Mouse (Mus musculus) heart, postnatal 14 days (tissue): ENCODE results near the gene Slc5a6. TPM values are rescaled to one million over a fixed set of nuclear protein-coding genes. Genes with fewer than 3 reads are reported as not detected.

Experiments
- DNase-seq, 2 experiments: peaks; one replicate each; pipeline ENCODE4 v3.0.0; 2021 to 2022
- intact Hi-C: fragments of 180-260 bp; cut with DNase I; formaldehyde crosslinking; loops from one replicate; pipeline ENCODE4 v1.15.1; 2025
- total RNA-seq, 2 experiments: library from RNA; stranded (reverse); gene quantifications; 2 replicates each; pipeline ENCODE4 v1.2.3; 2021

Gene Slc5a6
- total RNA-seq, 2 experiments from 2014 or later, result 6.6 to 7.6 TPM

GRCm38 (mm10) chr5:31015913-31016312 lies 32.8 kb downstream of the Slc5a6 start:
- intact Hi-C loops, result no loop called here
- DNase-seq, result peak in 1 of 2 experiments; percentile 10

GRCm38 (mm10) chr5:31012737-31013136 lies 36.0 kb downstream of the Slc5a6 start:
- intact Hi-C loops, result no loop called here
- no peak for DNase-seq

GRCm38 (mm10) chr5:31004184-31004583 lies 44.5 kb downstream of the Slc5a6 start:
- peak; percentile 90 to 94 for DNase-seq
- intact Hi-C loops, result loop anchor here (1.0 to 5.0 kb wide), 3 partner anchors 74 to 297 kb away; no protein-coding TSS in a partner anchor

GRCm38 (mm10) chr5:31001560-31001959 lies 47.2 kb downstream of the Slc5a6 start:
- intact Hi-C loops, result loop anchor here (5.0 kb wide), 1 partner anchor 294 kb away; no protein-coding TSS in a partner anchor
- no peak for DNase-seq

DNA sequence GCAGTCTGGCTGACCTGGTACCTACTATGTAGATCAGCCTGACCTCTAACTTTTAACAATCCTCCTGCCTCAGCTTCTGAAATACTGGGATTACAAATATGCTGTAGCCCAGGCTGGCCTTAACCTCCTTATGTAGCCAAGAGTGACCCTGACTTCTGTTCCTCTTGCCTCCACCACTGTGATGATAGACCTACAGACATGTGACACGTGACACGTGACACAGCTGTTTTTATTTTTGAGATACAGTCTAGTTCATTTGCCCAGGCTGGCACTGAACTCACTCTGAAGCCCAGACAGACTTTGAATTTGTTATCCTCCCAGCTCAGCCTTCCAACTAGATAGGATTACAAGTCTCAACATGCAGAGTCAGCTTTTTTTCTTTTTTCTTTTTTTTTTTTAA lies 47.7 kb downstream of the Slc5a6 start:
- intact Hi-C loops, result loop anchor here (5.0 kb wide), 1 partner anchor 294 kb away; no protein-coding TSS in a partner anchor
- DNase-seq, result no peak

GRCm38 (mm10) chr5:31000122-31000521 lies 48.6 kb downstream of the Slc5a6 start:
- intact Hi-C loops, result loop anchor here (5.0 kb wide), 1 partner anchor 293 kb away; no protein-coding TSS in a partner anchor
- no peak for DNase-seq

- DNase-seq, result no peak
- intact Hi-C loops, result no loop called here
Observed at GRCm38 (mm10) chr5:30999324-30999723, 49.4 kb downstream of the Slc5a6 start.

DNA sequence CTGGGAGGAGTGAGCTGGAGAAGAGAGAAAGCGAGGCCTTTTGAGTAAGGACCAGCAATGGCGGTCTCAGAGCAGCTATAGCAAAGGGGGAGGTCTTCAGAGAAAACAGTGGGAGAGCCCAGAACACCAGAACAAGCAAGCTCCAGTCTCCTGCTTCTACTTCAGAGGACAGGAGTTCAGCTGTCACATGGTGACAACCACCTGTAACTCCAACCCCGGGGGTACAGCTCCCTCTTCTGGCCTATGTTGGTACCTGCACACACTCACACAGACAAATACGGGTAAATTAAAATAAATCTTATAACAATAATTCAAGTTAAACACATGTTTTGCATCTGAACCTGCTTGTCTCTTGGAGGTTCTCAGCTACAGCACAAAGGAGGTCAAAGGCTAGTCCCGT lies 50.4 kb downstream of the Slc5a6 start:
- intact Hi-C loops, result no loop called here
- DNase-seq, result peak; percentile 26 to 42

DNA sequence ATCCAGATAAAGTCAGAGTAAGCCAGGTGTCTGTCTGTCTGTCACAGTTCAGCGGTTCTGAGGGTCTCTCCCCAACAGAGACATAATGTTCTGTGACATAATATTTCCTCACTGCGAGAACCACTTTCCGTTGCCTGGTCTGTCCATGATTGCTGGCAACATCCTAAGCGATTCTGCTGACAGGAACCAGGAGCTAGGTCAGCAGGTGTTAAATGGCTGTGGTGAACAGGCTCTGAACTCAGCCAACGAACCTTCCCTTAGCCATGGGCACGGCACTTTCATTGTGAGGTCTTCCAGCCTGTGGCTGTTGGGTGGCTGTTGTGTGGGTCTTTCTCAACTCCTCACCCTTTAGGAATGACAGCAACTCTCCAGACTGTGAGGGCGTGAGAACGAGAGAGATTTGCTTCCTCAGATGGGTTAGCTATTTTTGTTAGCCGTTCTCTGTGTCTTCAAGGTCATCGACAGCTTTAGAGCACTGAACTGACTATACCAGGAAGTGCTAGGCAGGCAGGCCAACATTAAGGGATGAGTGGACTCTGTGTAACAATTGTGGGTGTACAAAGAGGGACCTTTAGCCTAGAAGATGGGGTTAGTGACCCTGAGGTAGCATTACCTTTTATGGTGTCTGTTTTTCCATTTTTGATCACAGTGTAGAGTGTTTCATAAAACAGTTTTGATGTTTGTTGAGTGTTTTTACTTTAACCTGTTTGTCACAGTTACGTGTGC lies 53.7 kb downstream of the Slc5a6 start:
- no peak for DNase-seq
- intact Hi-C loops, result loop anchor here (2.0 kb wide), 1 partner anchor 64 kb away; no protein-coding TSS in a partner anchor

DNA sequence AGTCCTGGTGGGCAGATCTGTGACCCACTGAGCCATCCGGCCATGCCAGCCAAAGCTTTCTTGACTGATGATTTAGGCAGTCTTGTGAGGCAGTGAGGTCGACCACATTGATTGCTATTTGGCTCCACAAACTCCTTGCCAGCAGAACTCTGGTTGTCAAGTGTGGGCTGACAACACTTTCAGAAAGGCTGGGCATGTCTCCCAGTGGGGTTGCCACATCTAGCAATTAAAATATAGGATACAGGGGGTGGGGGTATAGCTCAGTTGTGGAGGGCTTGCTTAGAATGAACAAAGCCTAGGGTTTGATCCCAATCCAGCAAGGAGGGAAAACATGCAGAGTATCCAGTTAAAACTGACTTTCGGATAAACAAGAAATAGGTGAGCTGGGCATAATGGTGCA lies 54.6 kb downstream of the Slc5a6 start:
- intact Hi-C loops, result loop anchor here (2.0 kb wide), 1 partner anchor 63 kb away; no protein-coding TSS in a partner anchor
- DNase-seq, result no peak

DNA sequence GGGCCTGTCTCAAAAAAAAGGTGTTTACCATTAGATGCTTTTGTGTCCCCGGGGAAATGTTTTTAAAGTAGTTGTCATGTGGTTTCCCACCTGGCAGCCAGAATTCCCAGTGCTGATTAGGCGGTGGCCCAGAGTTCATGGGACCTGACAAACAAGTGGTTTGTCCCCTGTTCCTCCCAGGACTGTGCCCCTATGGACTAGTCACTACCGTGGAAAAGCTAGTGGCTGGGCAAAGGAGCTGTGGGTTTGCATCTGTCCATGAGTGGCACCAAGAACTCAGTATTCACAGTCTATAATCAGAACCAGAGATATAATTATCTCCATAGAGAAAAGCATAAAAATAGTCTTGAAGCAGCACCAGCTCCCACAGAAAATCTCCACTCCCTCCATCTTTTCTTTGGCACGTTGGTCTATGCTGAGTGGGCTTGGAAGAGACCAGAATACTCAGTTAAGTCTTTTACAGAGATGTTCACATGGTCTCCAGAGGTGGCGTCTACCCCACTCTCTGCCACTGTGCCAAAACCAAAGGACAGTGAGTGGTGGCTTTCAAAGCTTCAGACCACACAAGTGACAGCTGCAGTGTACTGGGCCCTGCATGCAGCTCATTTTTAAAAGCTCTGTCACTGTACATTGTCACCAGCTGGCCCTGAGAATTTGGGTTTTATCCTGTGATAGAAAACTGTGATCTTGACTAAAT lies 55.6 kb downstream of the Slc5a6 start:
- intact Hi-C loops, result no loop called here
- DNase-seq, result no peak

Other genes starting within 250 kb of the Slc5a6 start
- 10 to 100 TPM; 28.1 to 33.1 TPM for gene Mapre3, start 234.3 kb downstream of the Slc5a6 start, total RNA-seq
- gene Tmem214, start 180.9 kb downstream of the Slc5a6 start, total RNA-seq, result 10 to 100 TPM; 35.8 to 41.1 TPM
- 1 to 10 TPM; 5.9 to 8.3 TPM for gene Agbl5, start 160.2 kb downstream of the Slc5a6 start, total RNA-seq
- 100 to 1,000 TPM; 145 to 146 TPM for gene Ost4, start 141.1 kb downstream of the Slc5a6 start, total RNA-seq
- gene Emilin1, start 135.5 kb downstream of the Slc5a6 start, total RNA-seq, result 10 to 100 TPM; 38.9 to 46.9 TPM
- gene Khk, start 127.5 kb downstream of the Slc5a6 start, total RNA-seq, result 10 to 100 TPM; 15.4 TPM
- under 1 TPM; 0.39 to 0.45 TPM for gene Cgref1, start 103.3 kb downstream of the Slc5a6 start, total RNA-seq
- 10 to 100 TPM; 74.1 to 79.3 TPM for gene Preb, start 88.6 kb downstream of the Slc5a6 start, total RNA-seq
- gene Tcf23, start 80.3 kb downstream of the Slc5a6 start, total RNA-seq, result under 1 TPM; 0.51 to 0.55 TPM
- 10 to 100 TPM; 51.4 to 51.8 TPM for gene Atraid, start 612 bp downstream of the Slc5a6 start, total RNA-seq
- gene Cad, start 5.9 kb upstream of the Slc5a6 start, total RNA-seq, result 10 to 100 TPM; 13.5 to 14.8 TPM
- not detected for gene Dnajc5g, start 57.4 kb upstream of the Slc5a6 start, total RNA-seq
- under 1 TPM in 1 of 2 experiments, not detected in 1; 0.27 TPM for gene Slc30a3, start 59.3 kb upstream of the Slc5a6 start, total RNA-seq
- gene Trim54, start 67.8 kb upstream of the Slc5a6 start, total RNA-seq, result 100 to 1,000 TPM; 102 to 129 TPM
- not detected for gene Ucn, start 89.9 kb upstream of the Slc5a6 start, total RNA-seq
- 10 to 100 TPM; 55.1 to 56.0 TPM for gene Mpv17, start 105.3 kb upstream of the Slc5a6 start, total RNA-seq
- under 1 TPM; 0.56 to 0.93 TPM for gene Gm29609, start 131.0 kb upstream of the Slc5a6 start, total RNA-seq
- 10 to 100 TPM; 31.9 to 34.5 TPM for gene Gtf3c2, start 131.2 kb upstream of the Slc5a6 start, total RNA-seq
- 10 to 100 TPM; 66.3 to 67.8 TPM for gene Snx17, start 144.3 kb upstream of the Slc5a6 start, total RNA-seq
- 10 to 100 TPM; 48.4 to 62.3 TPM for gene Eif2b4, start 144.5 kb upstream of the Slc5a6 start, total RNA-seq
- 10 to 100 TPM in 1 of 2 experiments, 1 to 10 TPM in 1; 9.9 to 10.6 TPM for gene Zfp513, start 153.4 kb upstream of the Slc5a6 start, total RNA-seq
- gene Ppm1g, start 171.8 kb upstream of the Slc5a6 start, total RNA-seq, result 10 to 100 TPM; 56.5 to 66.1 TPM
- 10 to 100 TPM; 73.1 to 75.0 TPM for gene Nrbp1, start 191.9 kb upstream of the Slc5a6 start, total RNA-seq
- not detected for gene Gm9970, start 192.3 kb upstream of the Slc5a6 start, total RNA-seq
- gene Krtcap3, start 202.8 kb upstream of the Slc5a6 start, total RNA-seq, result 1 to 10 TPM; 2.8 to 3.2 TPM
- 10 to 100 TPM; 37.2 to 42.3 TPM for gene Ift172, start 242.2 kb upstream of the Slc5a6 start, total RNA-seq
- 1 to 10 TPM; 2.4 to 5.0 TPM for gene Fndc4, start 247.2 kb upstream of the Slc5a6 start, total RNA-seq
- gene Gckr, start 248.5 kb upstream of the Slc5a6 start, total RNA-seq, result not detected